Mouse (Mus musculus): ENCODE measurements around the gene Daam1. TPM values are rescaled to one million over a fixed set of nuclear protein-coding genes. Genes with fewer than 3 reads are reported as not detected.
A peak's percentile ranks its signal among the peaks of the same experiment; 100 is the strongest.

The Daam1 gene
- total RNA-seq, 4 experiments from 2014 or later: 22.6 to 28.0 (median 26.9) TPM

GRCm38 (mm10) chr12:71864544-71864897 lies 33.6 kb downstream of the Daam1 start:
- DNase-seq: no peak

GRCm38 (mm10) chr12:71865937-71866336 lies 35.1 kb downstream of the Daam1 start:
- no peak for DNase-seq

GRCm38 (mm10) chr12:71867345-71868240 lies 36.7 kb downstream of the Daam1 start:
- no peak for DNase-seq

- no peak for DNase-seq
Observed at GRCm38 (mm10) chr12:71870644-71871043, 39.8 kb downstream of the Daam1 start.

- DNase-seq: no peak
Observed at GRCm38 (mm10) chr12:71872330-71872729, 41.5 kb downstream of the Daam1 start.

- no peak for DNase-seq
Observed at GRCm38 (mm10) chr12:71874561-71874960, 43.7 kb downstream of the Daam1 start.

GRCm38 (mm10) chr12:71874984-71875383 lies 44.1 kb downstream of the Daam1 start:
- DNase-seq: no peak

- DNase-seq: no peak
Observed at GRCm38 (mm10) chr12:71875761-71876489, 45.0 kb downstream of the Daam1 start.

- no peak for DNase-seq
Observed at GRCm38 (mm10) chr12:71880987-71881386, 50.1 kb downstream of the Daam1 start.

- no peak for DNase-seq
Observed at GRCm38 (mm10) chr12:71881477-71881876, 50.6 kb downstream of the Daam1 start.

- DNase-seq: no peak
Observed at GRCm38 (mm10) chr12:71883066-71883711, 52.3 kb downstream of the Daam1 start.

- DNase-seq: peak; percentile 46
Observed at GRCm38 (mm10) chr12:71885170-71885574, 54.3 kb downstream of the Daam1 start.

- DNase-seq: peak; percentile 31
Observed at GRCm38 (mm10) chr12:71885717-71886116, 54.8 kb downstream of the Daam1 start.

GRCm38 (mm10) chr12:71886406-71886805 lies 55.5 kb downstream of the Daam1 start:
- DNase-seq: no peak

GRCm38 (mm10) chr12:71886941-71887340 lies 56.1 kb downstream of the Daam1 start:
- DNase-seq: no peak

- DNase-seq: peak; percentile 66
Observed at GRCm38 (mm10) chr12:71888370-71888769, 57.5 kb downstream of the Daam1 start.

- no peak for DNase-seq
Observed at GRCm38 (mm10) chr12:71889266-71889665, 58.4 kb downstream of the Daam1 start.

- DNase-seq: no peak
Observed at GRCm38 (mm10) chr12:71890282-71890681, 59.4 kb downstream of the Daam1 start.

GRCm38 (mm10) chr12:71891729-71892355 lies 61.0 kb downstream of the Daam1 start:
- no peak for DNase-seq

GRCm38 (mm10) chr12:71892996-71893605 lies 62.2 kb downstream of the Daam1 start:
- DNase-seq: no peak

GRCm38 (mm10) chr12:71898231-71898630 lies 67.4 kb downstream of the Daam1 start:
- DNase-seq: peak; percentile 61

Measured in adrenal gland, adult 8-10 months (tissue).